10 mouse cellular contexts compared by ENCODE assay signal in genomic region chr12:26370004-26370403, GRCm38 (mm10). TPM values are rescaled to one million over a fixed set of nuclear protein-coding genes. Genes with fewer than 3 reads are reported as not detected.
DNase-seq lines count a peak whose midpoint lies in the region; ATAC-seq lines count a peak whose summit lies in the region.
"Had no signal": no experiment of that assay in that cellular context is flagged by ENCODE, and none has a peak within 500 bp of the region (broad histone marks: within the 10 kb centered on the region; RNA-seq: fewer than 3 reads in every experiment).

No protein-coding gene starts in this region.

- intact Hi-C loops in left cerebral cortex, postnatal 10 days (cut with DNase I): no loop called here

- peaks cover 23% of the 10 kb centered on the region for H3K36me3 ChIP-seq in midbrain, embryonic 13.5 days
- peaks cover 57% of the 10 kb centered on the region for H3K36me3 ChIP-seq in midbrain, embryonic 10.5 days

- H3K27ac ChIP-seq in midbrain, embryonic 13.5 days: no peak overlapping the region
- H3K27ac ChIP-seq in midbrain, embryonic 10.5 days (replicated peaks): no peak overlapping the region

- H3K4me1 ChIP-seq in midbrain, embryonic 13.5 days (replicated peaks): peaks cover 6% of the 10 kb centered on the region; the same call in 1 of the 2 replicates
- H3K4me1 ChIP-seq in midbrain, embryonic 10.5 days: no peaks in the 10 kb centered on the region

- H3K27me3 ChIP-seq in midbrain, embryonic 13.5 days: no peaks in the 10 kb centered on the region
- H3K27me3 ChIP-seq in midbrain, embryonic 10.5 days (ENCODE audit: low read depth, poor library complexity, severe bottlenecking): no peaks in the 10 kb centered on the region

- 84% methylated on average over 8 of the region's 8 CpGs for WGBS in midbrain, embryonic 13.5 days
- WGBS in midbrain, embryonic 10.5 days: 93% methylated on average over 8 of the region's 8 CpGs

- no peaks in the 10 kb centered on the region for H3K9me3 ChIP-seq in midbrain, embryonic 13.5 days
- H3K9me3 ChIP-seq in midbrain, embryonic 10.5 days (replicated peaks): no peaks in the 10 kb centered on the region

- no peak overlapping the region for H3K4me3 ChIP-seq in midbrain, embryonic 13.5 days (replicated peaks)
- H3K4me3 ChIP-seq in midbrain, embryonic 10.5 days: no peak overlapping the region

- H3K9ac ChIP-seq in midbrain, embryonic 13.5 days (replicated peaks): no peak overlapping the region

- H3K4me2 ChIP-seq in midbrain, embryonic 13.5 days (replicated peaks): no peak overlapping the region

- DNase-seq in midbrain, embryonic 10.5 days (ENCODE audit: low spot score): no peak
- DNase-seq in frontal cortex, postnatal 10 days (ENCODE audit: low spot score in 2 of 2): peak; percentile 52 to 68
- peak; percentile 49 to 78 for DNase-seq in left cerebral cortex, postnatal 10 days (ENCODE audit: extremely low spot score in 1 of 2, low spot score in 2 of 2)
- peak; percentile 21 for DNase-seq in right cerebral cortex, postnatal 4 days
- DNase-seq in gastrocnemius, adult 8-10 months (ENCODE audit: low spot score in 2 of 2): no peak
- DNase-seq in adrenal gland, postnatal 25 days: no peak
- DNase-seq: lung, adult 18-20 months; thymus, adult 18-20 months had no signal

- ATAC-seq in midbrain, embryonic 13.5 days: 0 out of 2 replicates have a peak, but pooled peaks have one; percentile 20
- ATAC-seq: intestine, postnatal 0 days had no signal

RNA-seq across cellular contexts. Expression of gene Rnf144a, which starts 45.0 kb away (rescaled TPM):
- polyA plus RNA-seq in midbrain, embryonic 13.5 days (2015; fragmentation: Nextera tagmentation; extraction: Ambion mirVana): 29.0 and 32.9 TPM in 2 replicates
- polyA plus RNA-seq in midbrain, embryonic 10.5 days (2016; fragmentation: Nextera tagmentation; extraction: Ambion mirVana): 35.5 and 35.6 TPM in 2 replicates
- total RNA-seq in left cerebral cortex, postnatal 10 days (2021): 10 to 100 TPM; 37.2 to 37.7 TPM
- total RNA-seq in gastrocnemius, adult 8-10 months (2022): 1 to 10 TPM; 2.3 to 3.1 (median 3.0) TPM
- total RNA-seq in adrenal gland, postnatal 25 days (2021): 15.1 and 21.5 TPM in 2 replicates

Comparison
In these comparisons a context has a peak if more than half of its experiments do, and no peak if none do; other contexts are left out.
1. DNase-seq: peak in frontal cortex, postnatal 10 days (2 of 2), left cerebral cortex, postnatal 10 days (2 of 2) and right cerebral cortex, postnatal 4 days (single experiment); none in midbrain, embryonic 10.5 days (single experiment), gastrocnemius, adult 8-10 months (0 of 2) and adrenal gland, postnatal 25 days (single experiment).